Mouse (Mus musculus): Measurements from ENCODE around the gene Enc1.

Gene Enc1

GRCm38 (mm10) chr13:97292026-97292425, 51.1 kb downstream of the Enc1 start:
- WGBS, result 61% methylated on average over 8 of the region's 8 CpGs

GRCm38 (mm10) chr13:97292451-97293245, 51.7 kb downstream of the Enc1 start:
- WGBS, result 51% methylated on average over 12 of the region's 12 CpGs

- 66% methylated on average over 9 of the region's 9 CpGs for WGBS
Measured at GRCm38 (mm10) chr13:97295101-97295852, 54.4 kb downstream of the Enc1 start.

- 80% methylated on average over 11 of the region's 11 CpGs for WGBS
Measured at GRCm38 (mm10) chr13:97295853-97296219, 54.9 kb downstream of the Enc1 start.

- WGBS, result 91% methylated on average over 8 of the region's 8 CpGs
Measured at GRCm38 (mm10) chr13:97296281-97296680, 55.4 kb downstream of the Enc1 start.

- WGBS, result 92% methylated on average over 4 of the region's 5 CpGs
Measured at GRCm38 (mm10) chr13:97296757-97297156, 55.9 kb downstream of the Enc1 start.

GRCm38 (mm10) chr13:97297418-97298050, 56.6 kb downstream of the Enc1 start:
- 86% methylated on average over 14 of the region's 14 CpGs for WGBS

GRCm38 (mm10) chr13:97298896-97299295, 58.0 kb downstream of the Enc1 start:
- 94% methylated on average over 4 of the region's 4 CpGs for WGBS

- WGBS, result 90% methylated on average over 12 of the region's 12 CpGs
Measured at GRCm38 (mm10) chr13:97299877-97300873, 59.3 kb downstream of the Enc1 start.

All from cerebral cortex, adult 2 months (tissue).